Mouse (Mus musculus): ENCODE measurements around the gene Kif3b.
A peak's percentile ranks its signal among the peaks of the same experiment; 100 is the strongest.
"Not testable (repeated sequence)": the region's sequence is repeated elsewhere in the genome, so short reads cannot be mapped to it uniquely, and the experiment has no call there.

The Kif3b gene

GRCm38 (mm10) chr2:153290938-153291928 is at the start of gene Kif3b:
TSS of gene Kif3b (plus strand) at chr2:153291413.
- peak; percentile 86 for DNase-seq (ENCODE audit: low spot score)

DNA sequence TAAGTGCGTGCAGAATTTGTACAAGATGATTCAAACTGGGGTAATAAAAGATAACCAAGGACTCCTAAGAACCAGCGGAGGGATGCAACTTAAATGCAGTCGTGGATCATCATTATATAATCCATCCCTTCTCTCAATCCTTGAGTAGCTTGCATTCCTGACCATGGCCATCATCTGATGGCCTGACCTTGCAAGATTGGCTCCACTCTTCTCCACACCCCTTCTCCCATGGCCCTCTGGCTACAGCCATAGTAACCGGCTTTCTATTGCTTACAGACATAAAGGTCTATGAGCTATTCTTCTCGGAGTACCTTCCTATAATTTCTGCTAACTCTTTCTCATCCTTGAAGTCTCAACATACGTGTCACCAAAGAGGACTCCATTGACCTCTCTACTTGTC is 49.1 kb upstream of the Kif3b start:
- DNase-seq (ENCODE audit: low spot score) = no peak

GRCm38 (mm10) chr2:153249751-153250150 is 41.5 kb upstream of the Kif3b start:
- DNase-seq (ENCODE audit: low spot score) = no peak

- DNase-seq (ENCODE audit: low spot score) = no peak
Measured at GRCm38 (mm10) chr2:153256604-153257003, 34.6 kb upstream of the Kif3b start.

DNA sequence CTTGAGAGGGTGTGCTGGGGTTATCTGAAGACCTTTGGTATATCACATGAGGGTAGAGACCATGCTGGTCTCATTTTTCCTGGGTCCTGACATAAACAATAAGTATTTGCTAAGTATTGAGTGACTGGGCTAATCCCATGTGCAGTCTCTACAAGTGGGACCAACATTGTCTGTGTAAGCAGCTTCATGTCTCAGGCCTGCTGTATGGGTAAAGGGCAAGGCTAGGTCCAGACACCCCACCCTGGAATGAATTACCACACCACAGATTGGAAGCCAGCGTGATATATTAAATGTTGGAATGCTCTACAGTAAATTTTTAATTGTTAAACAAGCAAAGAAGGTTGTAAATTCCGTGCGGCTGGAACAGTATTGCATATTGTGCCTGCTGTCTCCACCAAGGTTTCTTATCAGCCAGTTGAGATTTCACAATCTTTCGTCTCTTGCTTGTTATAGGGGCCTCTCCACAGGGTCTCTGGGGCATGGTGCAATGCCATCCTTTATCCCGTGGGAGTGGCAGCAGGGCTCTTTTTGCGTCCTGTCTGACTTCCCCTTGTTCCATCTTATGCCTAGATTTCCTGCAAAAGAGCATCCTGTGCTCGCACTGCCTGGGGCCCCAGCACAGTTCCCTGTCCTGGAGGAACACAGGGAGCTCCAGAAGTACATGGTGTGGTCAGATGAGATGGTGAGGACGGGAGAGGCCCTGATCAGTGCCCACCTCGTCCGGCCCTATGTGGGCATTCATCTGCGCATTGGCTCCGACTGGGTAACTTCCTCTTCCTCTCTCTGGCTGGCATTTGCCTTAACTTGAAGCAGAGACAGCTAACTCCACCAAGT is 32.0 kb upstream of the Kif3b start:
- DNase-seq (ENCODE audit: low spot score) = no peak

GRCm38 (mm10) chr2:153259864-153260674 is 31.1 kb upstream of the Kif3b start:
- DNase-seq (ENCODE audit: low spot score) = no peak

GRCm38 (mm10) chr2:153263053-153263452 is 28.2 kb upstream of the Kif3b start:
- no peak for DNase-seq (ENCODE audit: low spot score)

GRCm38 (mm10) chr2:153267331-153267730 is 23.9 kb upstream of the Kif3b start:
- no peak for DNase-seq (ENCODE audit: low spot score)

GRCm38 (mm10) chr2:153270231-153270915 is 20.8 kb upstream of the Kif3b start:
- not testable (repeated sequence) for DNase-seq (ENCODE audit: low spot score)

DNA sequence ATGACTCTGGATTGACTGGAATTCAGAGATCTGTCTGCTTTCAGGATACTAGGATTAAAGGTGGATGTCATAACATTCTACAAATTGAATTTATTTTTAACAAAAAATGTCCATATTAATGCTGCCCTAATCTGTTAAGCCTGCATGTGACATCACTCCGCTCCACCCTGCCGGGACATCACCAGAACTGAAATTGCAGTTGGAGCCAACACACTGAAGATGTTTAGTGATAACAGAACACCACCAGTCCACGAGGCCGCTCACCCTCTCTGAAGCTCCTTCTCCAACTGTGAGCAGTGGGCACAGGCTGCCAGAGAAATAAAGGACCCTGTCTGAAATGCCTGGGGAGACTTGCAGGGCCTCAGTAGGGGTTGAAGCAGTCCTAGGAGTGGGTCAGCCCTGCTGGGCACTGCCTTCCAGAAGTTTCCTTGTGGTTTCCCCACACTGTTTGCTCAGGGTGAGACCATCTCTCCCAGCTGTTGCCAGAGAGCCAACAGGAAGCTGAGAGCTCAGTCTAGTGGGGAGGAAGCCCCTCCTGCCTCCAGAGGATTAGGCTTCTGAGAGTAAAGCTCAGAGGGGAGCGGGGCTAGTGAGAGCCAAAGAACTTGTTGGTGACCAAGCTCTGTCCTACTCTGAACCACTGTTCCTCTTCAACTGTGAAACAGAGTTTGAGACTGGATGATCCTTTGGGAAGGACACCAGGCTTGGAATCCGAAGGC is 16.9 kb upstream of the Kif3b start:
- not testable (repeated sequence) for DNase-seq (ENCODE audit: low spot score)

DNA sequence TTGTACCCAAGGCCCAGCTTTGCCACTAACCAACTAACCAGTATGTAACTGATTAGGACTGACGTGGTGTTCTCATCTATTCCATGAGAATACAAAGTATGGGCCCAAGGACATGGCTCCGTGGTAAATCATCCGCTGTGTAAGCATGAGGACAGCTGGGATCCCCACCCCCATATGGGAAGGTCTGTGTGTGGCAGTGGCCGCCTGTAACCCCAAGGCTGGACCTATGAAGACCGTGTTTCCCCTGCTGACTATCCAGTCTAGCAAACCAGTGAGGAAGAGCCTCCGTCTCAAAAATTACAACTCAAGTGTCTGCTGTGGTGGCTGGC is 16.3 kb upstream of the Kif3b start:
- DNase-seq (ENCODE audit: low spot score) = no peak

- not testable (repeated sequence) for DNase-seq (ENCODE audit: low spot score)
Measured at GRCm38 (mm10) chr2:153275577-153275976, 15.6 kb upstream of the Kif3b start.

DNA sequence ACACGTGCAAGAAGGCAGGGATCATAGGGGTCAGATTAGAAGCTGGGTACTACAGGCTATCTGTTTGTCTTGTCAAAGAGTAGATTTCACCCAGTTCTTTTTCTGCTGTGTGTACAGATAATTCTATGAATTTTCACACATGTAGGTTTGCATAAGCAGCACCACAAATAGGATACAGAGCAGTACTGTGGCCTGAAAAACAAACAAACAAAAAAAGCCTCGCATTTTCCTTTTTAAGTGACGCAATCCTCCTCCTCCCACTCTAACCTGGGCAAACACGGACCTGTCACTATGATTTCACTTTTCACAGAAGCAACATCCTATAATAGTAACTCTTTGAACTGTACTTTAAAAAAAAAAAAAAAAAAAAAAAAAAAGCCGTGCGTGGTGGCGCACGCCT is 14.8 kb upstream of the Kif3b start:
- no peak for DNase-seq (ENCODE audit: low spot score)

- DNase-seq (ENCODE audit: low spot score) = not testable (repeated sequence)
Measured at GRCm38 (mm10) chr2:153276846-153277245, 14.4 kb upstream of the Kif3b start.

DNA sequence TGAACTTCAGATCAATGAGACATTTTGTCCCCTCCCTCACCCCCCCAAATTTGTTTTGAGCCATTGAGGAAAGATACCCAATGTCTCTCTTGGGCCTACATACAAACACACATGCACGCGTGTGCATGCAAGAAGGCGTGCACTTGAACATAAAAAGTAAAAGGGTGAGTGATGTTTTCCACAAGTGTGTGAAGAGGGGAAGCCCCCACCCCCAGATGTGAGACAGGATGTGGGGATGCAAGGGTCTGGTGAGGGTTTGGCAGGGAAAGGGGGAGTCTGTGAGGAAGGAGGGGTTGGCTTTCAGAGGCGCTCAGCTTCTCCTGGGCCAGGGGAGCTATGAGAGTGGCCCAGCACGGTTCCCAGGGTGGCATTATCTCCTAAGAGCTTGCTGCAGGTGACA is 12.9 kb upstream of the Kif3b start:
- no peak for DNase-seq (ENCODE audit: low spot score)

- DNase-seq (ENCODE audit: low spot score) = no peak
Measured at GRCm38 (mm10) chr2:153283919-153284318, 7.3 kb upstream of the Kif3b start.

- no peak for DNase-seq (ENCODE audit: low spot score)
Measured at GRCm38 (mm10) chr2:153286524-153286923, 4.7 kb upstream of the Kif3b start.

DNA sequence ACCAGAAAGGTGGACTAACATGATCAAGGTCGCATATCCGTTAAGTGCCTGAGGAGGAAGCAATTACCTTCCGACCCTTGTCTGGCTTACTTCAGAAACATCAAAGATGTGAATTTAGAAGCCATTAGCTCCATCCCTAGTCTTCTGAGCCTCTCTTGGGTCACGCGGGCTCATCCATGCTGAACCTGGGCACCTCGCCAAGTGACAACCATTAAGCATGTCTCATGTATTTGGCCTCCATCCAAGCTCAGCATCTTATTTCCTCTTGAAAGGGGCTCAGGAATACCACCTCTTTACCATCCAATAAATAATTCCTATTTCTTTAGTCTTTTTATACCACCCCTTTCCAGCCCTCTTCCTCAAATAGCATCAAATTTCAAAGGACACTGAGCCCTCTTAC is 3.4 kb upstream of the Kif3b start:
- DNase-seq (ENCODE audit: low spot score) = no peak

GRCm38 (mm10) chr2:153292305-153292861 is 1.2 kb downstream of the Kif3b start:
- DNase-seq (ENCODE audit: low spot score) = no peak

- no peak for DNase-seq (ENCODE audit: low spot score)
Measured at GRCm38 (mm10) chr2:153295196-153295595, 4.0 kb downstream of the Kif3b start.

Measured in ovary, postnatal 36 days (tissue).